Mouse (Mus musculus) embryonic facial prominence, embryonic 11.5 days (tissue): ENCODE data around the gene Gm11084. TPM values are rescaled to one million over a fixed set of nuclear protein-coding genes. Genes with fewer than 3 reads are reported as not detected.
A peak's percentile ranks its signal among the peaks of the same experiment; 100 is the strongest.

Source experiments
- ATAC-seq: fragments of 200-750 bp; cut with Nextera tagmentation; replicated peaks from 2 replicates; pipeline ENCODE4 v1.8.0; 2017; ENCODE audit warnings: low read depth; ENCODE audit not compliant: insufficient number of reproducible peaks, low FRiP score, low TSS enrichment
- DNase-seq: peaks from one replicate; pipeline ENCODE4 v3.0.0-alpha.2; 2015; ENCODE audit warnings: low spot score
- H3K27ac ChIP-seq: fragments of 300-500 bp; sonication (generic); replicated peaks from 2 replicates; pipeline ENCODE4 v1.5.1; 2014; ENCODE audit warnings: mild to moderate bottlenecking, low read depth, low read length, control low read depth
- H3K27me3 ChIP-seq: fragments of 300-500 bp; sonication (generic); 2 replicates; pipeline ENCODE4 v1.6.1; 2014; ENCODE audit warnings: mild to moderate bottlenecking, low read length, moderate library complexity, mixed read lengths; ENCODE audit not compliant: control insufficient read depth, insufficient read depth
- H3K36me3 ChIP-seq: fragments of 300-500 bp; sonication (generic); replicated peaks from 2 replicates; pipeline ENCODE4 v1.6.1; 2014; ENCODE audit warnings: low read depth, mild to moderate bottlenecking, low read length, moderate library complexity, mixed read lengths; ENCODE audit not compliant: control insufficient read depth, insufficient read depth
- H3K4me1 ChIP-seq: fragments of 300-500 bp; sonication (generic); 2 replicates; pipeline ENCODE4 v1.6.1; 2014; ENCODE audit warnings: low read length, mixed read lengths; ENCODE audit not compliant: control insufficient read depth, insufficient read depth
- H3K4me2 ChIP-seq: fragments of 300-500 bp; sonication (generic); 2 replicates; pipeline ENCODE4 v1.6.1; 2014; ENCODE audit warnings: low read depth, mild to moderate bottlenecking, control low read depth, low read length, moderate library complexity
- H3K4me3 ChIP-seq: fragments of 300-500 bp; sonication (generic); 2 replicates; pipeline ENCODE4 v1.5.1; 2014; ENCODE audit warnings: low read depth, low read length, control low read depth
- H3K9ac ChIP-seq: fragments of 300-500 bp; sonication (generic); replicated peaks from 2 replicates; pipeline ENCODE4 v1.6.1; 2014; ENCODE audit warnings: mild to moderate bottlenecking, control low read depth, low read length
- H3K9me3 ChIP-seq: fragments of 300-500 bp; sonication (generic); replicated peaks from 2 replicates; pipeline ENCODE4 v1.6.1; 2016; ENCODE audit warnings: mild to moderate bottlenecking, low read length, inconsistent platforms, mixed read lengths; ENCODE audit not compliant: control insufficient read depth
- WGBS: fragments of 180-500 bp; shearing (Covaris S2); extraction: QIAGEN DNeasy Blood & Tissue Kit; methylation state at CpG from one replicate; pipeline ENCODE4 v1.1.7; 2014; 5-methylcytosine and 5-hydroxymethylcytosine counted together
- microRNA-seq: library from miRNA; unstranded; fragments of <30 nt; microRNA quantifications from one replicate; pipeline ENCODE4, GENCODE M21; 2016; ENCODE audit warnings: borderline number of aligned reads
- polyA plus RNA-seq: library from polyadenylated mRNA; unstranded; fragments of >200 nt; fragmentation: Nextera tagmentation; extraction: Ambion mirVana; gene quantifications from 2 replicates; pipeline ENCODE4 v1.2.1, GENCODE M21; 2014

The Gm11084 gene
- polyA plus RNA-seq, 1 experiment from 2014 or later, result not detected

DNA sequence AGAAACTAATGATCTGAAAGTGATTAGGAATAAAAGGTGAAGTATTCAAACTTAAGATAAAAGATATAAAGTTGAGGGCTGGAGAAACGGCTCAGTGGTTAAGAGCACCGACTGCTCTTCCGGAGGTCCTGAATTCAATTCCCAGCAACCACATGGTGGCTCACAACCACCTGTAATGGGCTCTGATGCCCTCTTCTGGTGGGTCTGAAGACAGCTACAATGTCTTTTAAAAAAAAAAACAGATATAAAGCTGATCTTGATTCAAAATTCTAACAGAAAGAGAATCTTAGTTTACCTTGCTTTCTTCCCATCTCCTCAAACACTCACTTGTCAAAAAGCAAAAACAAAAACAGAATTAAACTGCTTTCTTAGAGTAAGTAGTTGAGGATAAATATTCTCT is 30.1 kb downstream of the Gm11084 start:
- Histone ChIP-seq H3K9me3 (no peaks in the 10 kb centered on the region), H3K4me1 (no peaks in the 10 kb centered on the region), H3K4me2 (no peak overlapping the region), H3K27me3 (no peaks in the 10 kb centered on the region), H3K9ac (no peak overlapping the region), H3K27ac (no peak overlapping the region), H3K36me3 (no peaks in the 10 kb centered on the region), H3K4me3 (no peak overlapping the region)
- DNase-seq (no peak), ATAC-seq (no peak)
- 99% methylated on average over 3 of the region's 3 CpGs for WGBS

DNA sequence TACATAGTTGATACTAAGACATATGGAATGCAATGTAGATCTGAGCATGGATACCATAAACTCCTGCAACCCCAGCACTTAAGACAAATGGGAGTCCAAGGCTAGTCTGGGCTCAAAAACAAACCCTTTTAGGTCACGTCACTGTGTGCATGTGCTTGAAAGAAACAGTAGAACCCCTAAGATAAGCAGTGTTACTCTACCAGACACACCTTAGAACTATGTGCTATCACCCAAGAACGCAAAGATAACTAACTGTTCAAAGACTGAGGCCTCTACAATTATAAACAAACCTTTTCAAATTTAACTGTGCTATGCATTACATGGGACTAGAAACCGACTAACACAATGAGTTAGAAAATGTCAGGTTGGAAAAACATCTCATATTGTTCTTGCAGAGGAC is 33.5 kb downstream of the Gm11084 start:
- 94% methylated on average over 3 of the region's 3 CpGs for WGBS
- no peak for DNase-seq
- Histone ChIP-seq H3K9me3 (no peaks in the 10 kb centered on the region), H3K27ac (no peak overlapping the region), H3K4me3 (no peak overlapping the region), H3K9ac (no peak overlapping the region), H3K4me1 (no peaks in the 10 kb centered on the region), H3K4me2 (no peak overlapping the region), H3K36me3 (no peaks in the 10 kb centered on the region), H3K27me3 (no peaks in the 10 kb centered on the region)
- ATAC-seq, result no peak

DNA sequence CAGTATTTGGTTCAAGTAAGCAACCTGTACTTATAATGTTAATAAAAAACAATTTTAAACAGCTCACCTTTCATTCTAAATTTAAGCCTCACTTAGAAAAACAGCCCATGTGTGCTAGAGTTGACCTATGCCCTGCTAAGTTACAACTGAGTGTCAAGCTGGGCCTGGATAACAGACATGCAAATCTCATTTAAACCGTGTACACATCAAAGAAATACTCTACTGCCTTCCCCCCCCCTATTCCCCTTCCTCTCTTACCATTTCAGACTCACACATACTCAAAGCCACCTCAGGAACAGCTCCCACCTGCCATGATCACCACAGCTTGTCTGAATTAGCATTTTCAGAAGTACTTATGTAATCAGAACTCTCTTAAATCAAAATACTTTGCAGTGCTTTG is 50.6 kb downstream of the Gm11084 start:
- ATAC-seq (no peak), DNase-seq (peak; percentile 49)
- Histone ChIP-seq H3K4me3 (no peak overlapping the region), H3K4me2 (no peak overlapping the region), H3K9ac (no peak overlapping the region), H3K36me3 (no peaks in the 10 kb centered on the region), H3K27me3 (no peaks in the 10 kb centered on the region), H3K27ac (no peak overlapping the region), H3K4me1 (no peaks in the 10 kb centered on the region), H3K9me3 (no peaks in the 10 kb centered on the region)
- 19% methylated on average over 1 of the region's 1 CpGs for WGBS

DNA sequence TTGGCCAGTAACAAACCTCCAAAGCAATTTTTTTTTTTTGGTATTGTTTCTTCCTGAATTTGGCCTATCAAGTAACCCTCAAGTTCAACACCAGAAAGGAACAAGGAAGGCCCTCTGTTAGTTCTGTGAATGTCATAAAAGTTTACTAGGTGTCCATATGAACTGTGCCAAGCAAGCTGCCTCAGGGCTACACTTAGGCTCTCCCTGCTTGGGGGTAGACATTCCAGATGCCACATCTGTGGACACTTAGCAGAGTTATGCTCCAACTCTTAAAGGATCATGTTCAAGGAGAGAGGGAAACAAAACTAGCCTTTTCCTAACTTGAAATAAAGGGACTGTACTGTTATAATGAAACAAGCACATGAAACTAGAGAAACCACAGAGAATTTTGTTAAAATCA is 54.3 kb downstream of the Gm11084 start:
- Histone ChIP-seq H3K36me3 (no peaks in the 10 kb centered on the region), H3K4me1 (no peaks in the 10 kb centered on the region), H3K27ac (0 out of 2 replicates have a peak overlapping the region, but pooled peaks have one; percentile 52), H3K27me3 (no peaks in the 10 kb centered on the region), H3K9ac (no peak overlapping the region), H3K4me3 (no peak overlapping the region), H3K4me2 (no peak overlapping the region), H3K9me3 (no peaks in the 10 kb centered on the region)
- DNase-seq (peak; percentile 74), ATAC-seq (no peak)

DNA sequence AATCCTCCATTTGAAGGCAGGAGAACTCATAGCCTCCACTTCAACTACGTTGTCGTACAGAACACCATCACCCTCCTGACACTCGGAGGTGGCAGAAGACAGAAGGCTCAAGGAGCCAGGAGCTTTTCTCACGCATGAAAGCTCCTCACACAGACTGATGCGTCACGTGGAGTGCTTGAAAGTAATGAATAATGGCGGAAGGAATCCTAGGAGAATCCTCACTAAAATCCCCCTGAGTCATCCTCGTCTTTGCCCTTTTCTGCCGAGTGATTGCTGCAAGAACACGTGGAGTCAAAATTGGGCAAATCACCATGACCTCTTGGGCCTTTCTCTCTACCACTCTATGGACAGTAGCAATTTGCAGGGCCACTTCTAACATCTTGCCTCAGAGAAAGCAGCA is 61.5 kb downstream of the Gm11084 start:
- 84% methylated on average over 10 of the region's 10 CpGs for WGBS
- no peak overlapping the region for H3K4me3 ChIP-seq

More for the DNA sequence above, 61.5 kb downstream of the Gm11084 start:
- DNase-seq (no peak), ATAC-seq (no peak)
- H3K27me3 ChIP-seq, result no peaks in the 10 kb centered on the region
- H3K27ac ChIP-seq, result no peak overlapping the region
- no peak overlapping the region for H3K4me2 ChIP-seq
- no peak overlapping the region for H3K9ac ChIP-seq
- no peaks in the 10 kb centered on the region for H3K36me3 ChIP-seq
- no peaks in the 10 kb centered on the region for H3K9me3 ChIP-seq
- no peaks in the 10 kb centered on the region for H3K4me1 ChIP-seq

Small RNA genes within 50 kb of the gene (microRNA-seq; reads per million reads assigned to microRNA genes)
- gene Gm25960, result not detected

Other genes starting within 250 kb of the Gm11084 start
- 78.9 and 88.0 TPM in 2 replicates for gene Sp3, start 6.3 kb downstream of the Gm11084 start, polyA plus RNA-seq
- gene Ola1, start 232.2 kb upstream of the Gm11084 start, polyA plus RNA-seq, result 107 and 117 TPM in 2 replicates